Mouse (Mus musculus) stomach, embryonic 16.5 days (tissue): ENCODE data around the gene BC028528. TPM values are rescaled to one million over a fixed set of nuclear protein-coding genes. Genes with fewer than 3 reads are reported as not detected.
"Not testable (repeated sequence)": the region's sequence is repeated elsewhere in the genome, so short reads cannot be mapped to it uniquely, and the experiment has no call there.

Experiments used
- ATAC-seq: fragments of 200-750 bp; cut with Nextera tagmentation; 2 replicates; pipeline ENCODE4 v1.8.0; 2017; ENCODE audit warnings: moderate number of reproducible peaks, moderate TSS enrichment; ENCODE audit not compliant: insufficient read depth, low FRiP score
- H3K27ac ChIP-seq: fragments of 300-500 bp; sonication (generic); 2 replicates; pipeline ENCODE4 v1.5.1; 2014; ENCODE audit warnings: low read length
- H3K27me3 ChIP-seq: fragments of 300-500 bp; sonication (generic); 2 replicates; pipeline ENCODE4 v1.6.1; 2014; ENCODE audit warnings: low read length, control low read depth, mixed read lengths; ENCODE audit not compliant: control insufficient read depth, insufficient read depth
- H3K36me3 ChIP-seq: fragments of 300-500 bp; sonication (generic); 2 replicates; pipeline ENCODE4 v1.6.1; 2014; ENCODE audit warnings: low read length; ENCODE audit not compliant: control insufficient read depth, insufficient read depth
- H3K4me1 ChIP-seq: fragments of 300-500 bp; sonication (generic); 2 replicates; pipeline ENCODE4 v1.6.1; 2014; ENCODE audit warnings: low read length, control low read depth, mixed read lengths; ENCODE audit not compliant: control insufficient read depth, insufficient read depth
- H3K4me2 ChIP-seq: fragments of 300-500 bp; sonication (generic); 2 replicates; pipeline ENCODE4 v1.6.1; 2014; ENCODE audit warnings: low read depth, low read length, mixed read lengths
- H3K4me3 ChIP-seq: fragments of 300-500 bp; sonication (generic); replicated peaks from 2 replicates; pipeline ENCODE4 v1.5.1; 2014; ENCODE audit warnings: mild to moderate bottlenecking, low read length
- H3K9ac ChIP-seq: fragments of 300-500 bp; sonication (generic); 2 replicates; pipeline ENCODE4 v1.6.1; 2014; ENCODE audit warnings: low read length
- H3K9me3 ChIP-seq: fragments of 300-500 bp; sonication (generic); replicated peaks from 2 replicates; pipeline ENCODE4 v1.6.1; 2016; ENCODE audit warnings: low read length, control low read depth; ENCODE audit not compliant: control insufficient read depth
- WGBS: fragments of 180-500 bp; shearing (Covaris S2); extraction: QIAGEN DNeasy Blood & Tissue Kit; methylation state at CpG from one replicate; pipeline ENCODE4 v1.1.7; 2014; 5-methylcytosine and 5-hydroxymethylcytosine counted together
- polyA plus RNA-seq: library from polyadenylated mRNA; unstranded; fragments of >200 nt; fragmentation: Nextera tagmentation; extraction: Ambion mirVana; gene quantifications from 2 replicates; pipeline ENCODE4 v1.2.1, GENCODE M21; 2015

The BC028528 gene
- polyA plus RNA-seq, 1 experiment from 2014 or later, result 28.8 TPM

DNA sequence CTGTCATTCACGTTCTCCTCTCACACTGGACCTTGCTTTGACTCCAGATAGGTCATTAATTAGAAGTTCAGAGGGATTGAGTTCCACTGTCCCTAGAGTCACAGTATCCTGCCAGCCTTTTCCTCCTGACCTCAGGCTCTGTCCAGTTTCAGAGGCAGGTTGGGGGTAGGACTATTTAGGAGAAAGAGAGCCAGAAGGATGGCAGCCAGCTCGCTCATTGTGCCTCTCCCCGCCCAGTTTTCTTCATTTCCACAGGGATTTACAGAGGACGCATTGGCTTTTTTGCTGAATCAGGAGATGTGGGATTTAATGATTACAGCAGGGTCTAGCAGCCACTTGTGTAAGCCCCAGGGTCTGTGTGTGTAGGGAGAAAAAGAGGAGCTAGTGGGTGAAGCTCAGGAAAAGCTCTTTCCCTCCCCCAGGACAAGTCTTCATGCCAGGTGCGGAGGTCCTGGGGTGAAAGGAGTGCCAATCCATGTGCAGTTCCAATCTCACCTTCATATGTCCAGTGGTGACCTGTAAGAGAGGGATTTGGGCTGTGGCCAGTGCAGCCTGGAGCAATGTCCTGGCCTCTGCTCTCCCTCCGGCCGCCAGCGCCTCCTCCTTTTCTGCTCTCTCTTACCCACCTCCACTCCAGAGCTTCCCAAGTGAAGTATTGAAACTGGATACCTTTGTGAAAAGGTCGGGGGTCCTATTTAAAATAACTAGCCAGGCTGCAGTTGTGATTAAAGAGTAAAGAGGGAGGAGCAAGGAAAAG lies 10.0 kb upstream of the BC028528 start:
- no peak for ATAC-seq
- 53% methylated on average over 9 of the region's 9 CpGs for WGBS
- H3K27ac ChIP-seq, result no peak overlapping the region

DNA sequence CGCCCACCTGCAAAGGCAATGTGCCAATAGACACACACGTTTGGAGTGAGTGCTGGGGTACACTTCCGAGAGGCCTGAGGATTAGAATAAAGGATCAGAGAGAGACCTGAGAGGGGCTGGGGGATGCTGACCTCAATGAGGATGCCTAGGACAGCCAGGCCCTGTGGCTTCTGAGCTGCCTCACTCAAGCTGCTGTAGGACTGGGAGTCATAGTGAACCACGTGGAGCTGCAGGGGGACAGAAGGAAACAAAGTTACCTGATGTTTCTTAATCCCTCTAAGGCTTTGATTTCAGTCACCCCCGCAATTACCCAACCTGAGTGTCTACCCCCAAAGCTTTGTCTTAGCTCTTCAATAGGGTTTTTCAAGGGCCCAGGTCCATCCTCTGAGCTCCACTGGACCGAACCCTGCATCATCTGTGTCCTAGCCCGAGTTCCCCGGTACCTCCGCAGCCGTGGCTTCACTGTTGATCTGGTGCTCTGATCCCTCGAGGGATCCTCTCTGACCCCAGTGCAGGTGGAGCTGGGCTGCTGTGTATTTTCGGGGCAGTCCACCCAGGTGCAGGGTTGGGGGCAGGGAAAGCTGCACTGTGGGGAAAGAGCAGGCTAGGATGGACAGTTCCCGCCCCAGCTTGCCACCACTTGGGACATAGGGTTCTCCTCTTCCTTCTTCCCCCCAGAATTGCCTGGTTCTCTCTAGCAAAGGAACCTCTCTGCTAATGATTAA lies 8.2 kb upstream of the BC028528 start:
- ATAC-seq, result no peak
- Histone ChIP-seq H3K4me2 (no peak overlapping the region), H3K36me3 (no peaks in the 10 kb centered on the region), H3K9me3 (no peaks in the 10 kb centered on the region), H3K9ac (no peak overlapping the region), H3K4me3 (no peak overlapping the region), H3K27me3 (no peaks in the 10 kb centered on the region), H3K4me1 (peaks cover 6% of the 10 kb centered on the region), H3K27ac (no peak overlapping the region)
- WGBS, result 64% methylated on average over 13 of the region's 13 CpGs

More for the DNA sequence above, 10.0 kb upstream of the BC028528 start:
- peaks cover 14% of the 10 kb centered on the region for H3K4me1 ChIP-seq
- H3K27me3 ChIP-seq, result no peaks in the 10 kb centered on the region
- no peaks in the 10 kb centered on the region for H3K36me3 ChIP-seq
- no peak overlapping the region for H3K4me2 ChIP-seq
- H3K9me3 ChIP-seq, result no peaks in the 10 kb centered on the region
- H3K9ac ChIP-seq, result no peak overlapping the region
- H3K4me3 ChIP-seq, result no peak overlapping the region

DNA sequence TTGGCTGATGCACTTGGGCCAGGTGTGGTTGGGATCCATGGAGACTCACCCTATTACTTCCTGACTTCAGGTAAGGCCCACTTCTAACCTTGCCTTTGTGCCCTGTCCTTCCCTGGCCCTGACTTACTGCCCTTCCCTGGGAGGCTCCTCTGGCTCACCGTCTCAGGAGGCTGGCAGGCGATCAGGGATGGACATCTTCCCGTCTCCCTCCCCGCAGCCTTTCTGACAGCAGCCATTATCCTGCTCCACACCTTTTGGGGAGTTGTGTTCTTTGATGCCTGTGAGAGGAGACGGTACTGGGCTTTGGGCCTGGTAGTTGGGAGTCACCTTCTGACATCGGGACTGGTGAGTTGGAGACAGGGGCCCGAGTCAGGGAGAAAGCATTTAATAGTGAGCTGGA lies 3.7 kb upstream of the BC028528 start:
- H3K4me1 ChIP-seq, result peaks cover 12% of the 10 kb centered on the region
- not testable (repeated sequence) for H3K9me3 ChIP-seq, H3K36me3 ChIP-seq, H3K27me3 ChIP-seq, H3K27ac ChIP-seq, H3K9ac ChIP-seq, H3K4me3 ChIP-seq, ATAC-seq
- 84% methylated on average over 7 of the region's 7 CpGs for WGBS
- 0 out of 2 replicates have a peak overlapping the region, but pooled peaks have one; percentile 59 for H3K4me2 ChIP-seq

DNA sequence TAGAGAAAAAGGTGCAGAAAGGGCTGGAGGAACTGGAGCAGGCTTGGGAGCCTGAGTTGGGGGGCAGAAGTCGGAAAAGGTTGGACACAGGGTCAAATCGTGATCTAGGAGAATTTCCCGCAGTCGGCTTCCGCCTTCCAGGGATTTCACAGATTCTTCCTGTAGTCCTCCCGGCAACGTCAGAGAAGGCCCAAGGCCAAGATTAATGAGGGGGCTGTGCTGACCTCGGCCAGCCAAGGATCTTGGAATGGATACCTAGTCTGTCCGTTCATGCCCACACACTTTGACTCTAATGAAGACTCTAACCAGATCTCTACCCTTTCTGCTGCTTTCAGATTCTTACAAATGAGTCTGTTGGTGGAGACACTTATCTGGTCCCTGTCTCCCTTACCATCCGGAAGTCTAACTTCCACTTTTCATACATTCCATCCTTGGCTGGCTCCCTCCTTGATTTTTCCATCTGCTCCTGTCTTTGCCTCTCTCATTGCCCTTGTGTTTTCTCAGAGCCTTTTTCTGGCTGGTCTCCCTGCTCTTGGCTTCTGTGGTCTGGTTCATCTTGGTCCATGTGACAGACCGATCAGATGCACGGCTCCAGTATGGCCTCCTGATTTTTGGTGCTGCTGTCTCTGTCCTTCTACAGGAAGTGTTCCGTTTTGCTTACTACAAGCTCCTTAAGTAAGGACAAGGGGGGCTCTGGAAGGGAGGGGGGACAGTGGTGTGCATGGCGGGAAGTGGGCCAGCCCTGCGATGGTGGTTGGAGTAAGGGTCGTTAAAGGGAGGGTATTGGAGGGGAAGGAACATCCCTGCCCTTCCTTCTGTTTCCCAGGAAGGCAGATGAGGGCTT lies 2.7 kb upstream of the BC028528 start:
- no peaks in the 10 kb centered on the region for H3K27me3 ChIP-seq
- peak overlapping the region; percentile 81 for H3K4me3 ChIP-seq
- WGBS, result 7% methylated on average over 16 of the region's 16 CpGs
- H3K4me1 ChIP-seq, result peaks cover 12% of the 10 kb centered on the region
- peak overlapping the region; percentile 86 for H3K9ac ChIP-seq
- H3K36me3 ChIP-seq, result no peaks in the 10 kb centered on the region
- ATAC-seq, result no peak
- H3K27ac ChIP-seq, result peak overlapping the region; percentile 82
- H3K9me3 ChIP-seq, result no peaks in the 10 kb centered on the region
- H3K4me2 ChIP-seq, result peak overlapping the region; percentile 59

DNA sequence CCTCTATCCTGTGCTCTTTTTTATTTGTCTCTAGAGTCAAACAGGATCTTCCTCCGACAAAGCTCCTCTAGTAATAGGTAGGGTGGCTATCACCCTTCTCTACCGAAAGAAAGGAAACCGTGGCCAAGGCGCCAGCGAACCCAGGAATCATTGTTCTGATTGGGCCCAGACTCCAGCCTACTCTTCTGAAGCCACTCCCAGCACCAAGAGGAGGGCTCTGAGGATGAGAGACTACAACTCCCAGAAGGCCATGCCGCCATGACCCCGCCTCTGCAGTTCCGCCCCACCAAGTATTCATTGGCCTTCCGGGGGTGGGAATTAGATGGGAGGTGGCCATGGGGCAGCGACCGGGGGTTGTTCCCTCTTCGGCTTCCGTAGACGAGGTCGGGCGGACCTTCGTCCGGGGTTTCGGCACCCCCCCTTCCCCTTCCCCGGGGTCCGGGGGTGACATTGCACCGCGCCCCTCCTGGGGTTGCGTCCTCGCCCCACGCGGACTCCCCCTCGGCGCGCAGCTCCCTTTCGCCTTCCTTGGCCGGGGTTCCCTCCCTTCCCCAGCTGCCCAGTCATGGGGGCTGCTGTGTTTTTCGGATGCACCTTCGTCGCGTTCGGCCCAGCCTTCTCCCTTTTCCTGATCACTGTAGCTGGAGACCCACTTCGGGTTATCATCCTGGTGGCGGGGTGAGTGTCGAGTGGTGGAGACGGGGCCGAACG lies 2.0 kb upstream of the BC028528 start, which contains the start of gene Aph1a:
Gene Aph1a (plus strand): TSS at position 364 of the 711 bp plus-strand sequence.
- not testable (repeated sequence) for H3K36me3 ChIP-seq
- peak; percentile 97 for ATAC-seq

DNA sequence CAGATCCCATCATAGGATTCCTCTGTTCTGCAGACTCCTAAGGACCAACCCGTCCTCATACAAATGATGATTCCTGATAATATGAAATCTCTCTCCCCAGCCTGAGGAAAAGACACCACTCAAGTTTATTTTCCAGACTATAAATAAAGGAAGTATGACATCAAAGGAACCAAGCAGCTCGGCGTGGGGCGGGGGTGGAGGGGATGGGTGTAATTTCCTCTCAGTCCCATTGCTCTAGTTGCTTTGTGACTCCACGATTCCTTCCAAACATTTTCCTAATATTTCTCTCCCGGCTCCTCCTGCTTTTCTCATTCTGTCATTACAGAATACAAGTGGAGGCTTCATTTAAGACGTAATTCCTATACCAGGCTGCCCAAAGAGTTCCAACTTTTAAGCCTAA lies 1.3 kb upstream of the BC028528 start:
- no peak for ATAC-seq

More for the DNA sequence above, 2.0 kb upstream of the BC028528 start, which contains the start of gene Aph1a:
- under 1% methylated on average over 21 of the region's 43 CpGs for WGBS
- not testable (repeated sequence) for H3K27me3 ChIP-seq, H3K9me3 ChIP-seq
- Histone ChIP-seq H3K4me2 (peak within 1 kb of the TSS; percentile 59), H3K27ac (peak within 1 kb of the TSS; percentile 86), H3K9ac (peak within 1 kb of the TSS; percentile 86), H3K4me1 (peaks cover 12% of the 10 kb centered on the region), H3K4me3 (peak within 1 kb of the TSS; percentile 81)

DNA sequence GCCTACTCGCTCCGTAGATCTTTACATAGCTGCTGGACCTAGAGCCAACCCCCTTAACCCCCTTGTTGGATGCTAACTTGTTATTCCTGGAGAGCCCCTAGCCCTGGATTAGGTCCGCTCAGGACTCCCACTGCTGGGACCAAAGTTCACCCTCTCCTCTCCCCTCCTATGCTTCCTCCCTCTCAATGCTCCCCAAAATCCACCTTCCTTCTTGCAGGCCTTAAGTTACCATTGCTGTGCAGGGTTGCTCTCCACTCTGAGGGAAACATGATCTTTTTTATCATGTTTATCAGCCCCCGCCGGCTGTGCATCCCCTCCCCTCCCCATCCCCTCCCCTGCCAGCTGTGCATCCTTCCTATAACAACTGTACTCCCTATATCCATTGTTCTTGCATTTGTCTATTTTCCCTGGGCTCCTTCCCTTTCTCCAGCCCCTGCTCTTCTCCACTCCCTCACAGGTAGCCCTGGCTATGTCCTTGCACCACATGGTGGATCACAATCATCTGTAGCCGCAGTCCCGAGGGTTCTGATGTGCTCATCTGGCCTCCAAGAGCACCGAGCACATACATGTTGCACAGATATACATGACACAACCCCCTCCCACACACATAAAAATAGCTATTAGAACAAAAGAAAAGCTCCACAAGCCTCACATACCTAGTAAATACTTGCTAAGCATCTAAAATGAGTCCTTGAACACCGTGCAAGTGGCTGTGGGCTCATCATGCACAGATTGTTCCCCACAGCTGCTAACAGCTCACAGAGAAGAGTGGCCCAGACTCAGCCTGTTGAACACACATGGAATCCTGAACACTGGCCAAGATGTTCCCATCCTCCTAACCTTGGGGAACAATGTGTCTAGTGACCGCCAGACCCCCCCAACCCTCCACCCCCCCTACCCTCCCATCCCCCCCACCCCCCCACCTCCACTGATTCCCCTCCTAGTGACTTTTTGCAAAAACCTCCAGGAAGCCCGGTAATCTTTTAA lies 554 bp upstream of the BC028528 start:
- Histone ChIP-seq H3K4me2 (peak overlapping the region; percentile 55), H3K4me3 (peak overlapping the region; percentile 43), H3K9ac (peak overlapping the region; percentile 63), H3K36me3 (no peaks in the 10 kb centered on the region), H3K27me3 (no peaks in the 10 kb centered on the region), H3K9me3 (no peaks in the 10 kb centered on the region), H3K4me1 (peaks cover 12% of the 10 kb centered on the region), H3K27ac (peak overlapping the region; percentile 94)
- ATAC-seq, result no peak
- WGBS, result 31% methylated on average over 11 of the region's 11 CpGs

More for the DNA sequence above, 1.3 kb upstream of the BC028528 start:
- H3K9me3 ChIP-seq, result no peaks in the 10 kb centered on the region
- no peaks in the 10 kb centered on the region for H3K27me3 ChIP-seq
- WGBS, result 15% methylated on average over 7 of the region's 7 CpGs
- peak overlapping the region; percentile 55 for H3K4me2 ChIP-seq
- H3K36me3 ChIP-seq, result no peaks in the 10 kb centered on the region
- H3K4me1 ChIP-seq, result peaks cover 12% of the 10 kb centered on the region
- peak overlapping the region; percentile 86 for H3K27ac ChIP-seq
- H3K9ac ChIP-seq, result peak overlapping the region; percentile 61
- peak overlapping the region; percentile 81 for H3K4me3 ChIP-seq
